Mouse (Mus musculus) CH12F3 (cell line): Measurements from ENCODE around the gene Gng5.

Experiments
- in situ Hi-C: fragments of 300-500 bp; cut with MboI; formaldehyde crosslinking; loops from 2 replicates; pipeline ENCODE4 v1.14.3; 2020; ENCODE audit warnings: low sequenced_read_pairs

Gng5 gene

DNA sequence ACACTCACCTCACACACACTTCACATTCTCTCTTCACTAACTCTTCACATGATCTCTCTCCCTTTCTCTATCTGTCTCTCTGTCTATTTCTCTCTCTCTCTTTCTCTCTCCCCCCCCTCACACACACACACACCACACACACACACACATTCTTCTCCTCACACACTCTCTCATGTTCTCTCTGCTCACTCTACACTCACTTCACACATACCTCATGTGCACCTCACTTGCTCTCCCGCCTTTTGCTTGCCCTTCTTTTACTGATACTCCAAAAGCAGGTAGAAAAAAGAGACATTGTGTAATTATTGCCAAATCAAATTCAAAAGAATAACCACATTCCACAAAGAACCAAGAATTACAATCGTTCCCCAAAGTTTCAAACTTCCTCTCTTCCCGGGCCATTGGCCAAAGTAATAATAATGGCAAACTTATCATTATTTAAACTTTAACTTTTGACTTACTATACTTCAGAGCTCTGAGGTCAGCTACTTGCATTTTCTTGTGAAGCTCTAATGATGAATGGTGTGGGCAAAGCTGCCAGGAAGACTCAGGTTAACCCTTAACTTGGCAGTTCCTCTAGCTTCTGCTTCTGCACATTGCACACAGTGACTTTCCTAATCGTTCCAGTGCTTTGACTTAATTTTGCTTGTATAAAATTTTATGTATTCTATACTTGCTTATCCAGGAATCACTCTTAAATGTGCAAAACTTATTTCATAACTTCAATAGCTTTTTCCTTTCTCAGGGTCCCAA is 41.1 kb downstream of the Gng5 start:
- in situ Hi-C loops: no loop called here

DNA sequence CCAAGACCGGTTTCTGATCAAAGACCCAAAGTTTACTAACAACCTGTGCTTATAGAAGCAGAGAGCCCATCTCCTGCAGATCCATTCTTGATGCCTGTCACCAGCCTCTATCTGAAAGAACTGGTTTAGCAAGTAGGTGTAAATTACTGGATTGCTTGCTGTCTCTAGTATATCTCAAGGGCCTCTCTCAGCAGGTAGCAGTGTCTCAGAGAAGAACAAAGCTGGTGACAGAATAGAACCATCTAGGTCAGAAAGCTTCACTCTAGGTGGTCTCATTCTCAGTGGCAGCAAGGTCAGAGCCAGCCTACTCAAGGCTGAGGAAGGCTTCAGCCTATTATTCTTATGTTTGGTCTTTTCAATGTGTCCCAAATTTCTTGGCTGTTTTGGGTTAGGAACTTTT is 44.0 kb downstream of the Gng5 start:
- in situ Hi-C loops: no loop called here

DNA sequence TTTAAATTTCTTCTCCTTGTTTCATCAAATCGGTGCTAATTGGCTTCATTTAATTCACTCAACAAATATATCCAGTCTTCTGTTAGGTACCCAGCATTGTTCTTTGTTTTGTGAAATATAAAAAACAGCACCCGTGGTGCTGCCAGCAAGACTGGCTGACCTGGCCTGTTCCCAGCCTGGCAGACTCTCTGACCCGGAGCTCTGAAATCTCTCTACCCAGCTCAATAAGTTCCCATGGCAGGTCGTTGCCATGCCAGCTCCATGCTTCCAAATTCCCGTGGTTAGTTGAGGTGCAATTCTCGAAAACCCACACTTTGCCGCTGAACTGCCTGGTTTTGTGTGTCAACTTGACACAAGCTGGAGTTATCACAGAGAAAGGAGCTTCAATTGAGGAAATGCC is 55.2 kb downstream of the Gng5 start:
- in situ Hi-C loops: no loop called here
